Mouse (Mus musculus): ENCODE data around the gene Sorbs2. TPM values are rescaled to one million over a fixed set of nuclear protein-coding genes. Genes with fewer than 3 reads are reported as not detected.

Gene Sorbs2
- total RNA-seq, 2 experiments from 2014 or later, result 370 to 377 TPM

DNA sequence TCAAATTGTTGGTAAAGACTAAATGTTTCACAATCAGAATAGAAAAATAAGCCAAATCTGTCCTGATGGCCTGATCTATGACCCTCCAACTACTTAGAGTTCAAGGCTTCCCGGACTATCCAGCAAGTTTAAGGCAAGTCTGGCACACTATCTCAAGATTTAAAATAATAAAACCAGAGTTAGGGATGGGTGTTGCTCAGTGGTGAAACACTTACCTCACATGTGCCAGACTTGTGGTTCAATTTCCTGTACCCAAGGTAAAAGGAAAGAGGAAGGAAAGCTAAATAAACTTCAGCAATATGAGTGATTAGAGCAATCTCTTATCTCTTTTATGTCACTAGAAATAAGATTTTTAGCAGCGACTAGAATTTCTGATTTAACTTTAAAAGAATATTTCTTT lies 235.7 kb downstream of the Sorbs2 start:
- no peak for DNase-seq (ENCODE audit: extremely low spot score in 1 of 2, low spot score in 2 of 2)
- Histone ChIP-seq H3K4me3 (no peak overlapping the region), H3K27ac (no peak overlapping the region)
- no peak for TF ChIP-seq CTCF (IDR thresholded peaks at IDR 0.05)
- intact Hi-C loops (cut with DNase I), result no loop called here

- TF ChIP-seq CTCF (IDR thresholded peaks at IDR 0.05), result no peak
- intact Hi-C loops (cut with DNase I), result no loop called here
Measured at GRCm38 (mm10) chr8:45743739-45744138, 236.2 kb downstream of the Sorbs2 start.

GRCm38 (mm10) chr8:45751512-45752502 lies 244.2 kb downstream of the Sorbs2 start:
- DNase-seq (ENCODE audit: extremely low spot score in 1 of 2, low spot score in 2 of 2), result no peak
- no peak overlapping the region for H3K27ac ChIP-seq
- no peak overlapping the region for H3K4me3 ChIP-seq
- TF ChIP-seq CTCF (IDR thresholded peaks at IDR 0.05), result peak; percentile 37
- intact Hi-C loops (cut with DNase I), result loop anchor here (1.0 kb wide), 1 partner anchor 37 kb away; no protein-coding TSS in a partner anchor

More at GRCm38 (mm10) chr8:45743739-45744138, 236.2 kb downstream of the Sorbs2 start:
- Histone ChIP-seq H3K27ac (no peak overlapping the region), H3K4me3 (no peak overlapping the region)
- DNase-seq (ENCODE audit: extremely low spot score in 1 of 2, low spot score in 2 of 2), result no peak

DNA sequence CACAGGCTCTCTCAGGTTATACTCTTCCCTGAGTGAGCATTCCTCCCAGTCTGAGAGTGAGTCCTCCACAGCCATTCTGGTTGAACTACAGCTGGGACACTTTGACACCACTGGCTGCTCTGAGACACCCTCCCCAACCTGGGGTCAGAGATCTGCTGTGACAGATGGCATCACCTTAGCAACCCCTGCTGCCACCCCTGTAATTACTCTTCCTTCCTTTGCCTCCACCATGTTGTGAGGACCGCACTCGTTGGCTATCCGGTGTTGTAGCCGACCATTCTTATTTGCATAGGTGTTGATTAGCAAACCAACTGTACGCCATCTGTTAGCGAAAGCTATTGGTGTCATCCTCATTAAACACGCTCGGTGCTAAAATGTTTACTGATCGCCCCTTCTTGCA lies 247.9 kb downstream of the Sorbs2 start:
- no peak for TF ChIP-seq CTCF (IDR thresholded peaks at IDR 0.05)
- Histone ChIP-seq H3K4me3 (no peak overlapping the region), H3K27ac (no peak overlapping the region)
- no peak for DNase-seq (ENCODE audit: extremely low spot score in 1 of 2, low spot score in 2 of 2)
- intact Hi-C loops (cut with DNase I), result no loop called here

DNA sequence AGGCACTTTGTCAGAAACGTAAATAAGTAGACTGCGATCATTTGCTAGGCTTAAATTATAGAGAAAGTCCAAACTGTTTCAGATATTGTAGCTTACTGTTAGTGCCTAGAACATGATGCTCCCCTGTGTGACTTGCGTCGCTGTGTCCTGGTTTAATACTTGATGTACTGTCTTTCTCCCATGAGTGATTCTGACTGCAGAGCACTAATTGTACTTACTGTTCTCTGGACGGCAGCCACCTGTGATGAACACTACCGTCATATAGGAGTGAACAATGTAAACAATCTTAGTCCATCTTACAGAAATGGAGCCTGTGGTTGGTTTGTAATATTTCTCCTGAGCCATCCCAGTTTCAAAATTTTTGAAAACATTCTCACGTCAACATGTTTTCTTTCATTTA lies 248.4 kb downstream of the Sorbs2 start:
- no peak overlapping the region for H3K4me3 ChIP-seq
- TF ChIP-seq CTCF (IDR thresholded peaks at IDR 0.05), result no peak
- intact Hi-C loops (cut with DNase I), result no loop called here
- DNase-seq (ENCODE audit: extremely low spot score in 1 of 2, low spot score in 2 of 2), result no peak
- no peak overlapping the region for H3K27ac ChIP-seq

DNA sequence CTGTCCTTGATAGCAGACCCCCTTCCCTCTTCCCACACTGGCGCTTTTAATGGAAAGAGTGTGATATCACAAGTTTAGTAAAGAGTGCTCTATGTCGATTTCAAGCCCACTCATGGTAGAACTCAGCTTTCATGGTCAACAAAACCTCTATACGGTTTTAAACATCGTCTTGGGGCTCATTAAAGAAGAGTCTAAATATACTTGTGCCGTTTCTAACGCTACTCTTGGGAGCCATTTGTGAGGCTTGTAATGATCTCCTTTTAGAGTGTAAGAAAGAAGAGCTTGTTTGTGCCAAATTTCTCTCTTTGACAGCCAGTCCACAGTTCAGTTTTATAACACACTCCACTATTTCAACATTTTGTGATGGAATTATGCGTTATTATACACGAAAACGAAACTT lies 253.0 kb downstream of the Sorbs2 start:
- intact Hi-C loops (cut with DNase I), result no loop called here
- TF ChIP-seq CTCF (IDR thresholded peaks at IDR 0.05), result no peak
- no peak for DNase-seq (ENCODE audit: extremely low spot score in 1 of 2, low spot score in 2 of 2)
- no peak overlapping the region for H3K27ac ChIP-seq
- no peak overlapping the region for H3K4me3 ChIP-seq

- H3K27ac ChIP-seq, result no peak overlapping the region
- intact Hi-C loops (cut with DNase I), result no loop called here
- no peak overlapping the region for H3K4me3 ChIP-seq
- TF ChIP-seq CTCF (IDR thresholded peaks at IDR 0.05), result no peak
- no peak for DNase-seq (ENCODE audit: extremely low spot score in 1 of 2, low spot score in 2 of 2)
Measured at GRCm38 (mm10) chr8:45761053-45761452, 253.5 kb downstream of the Sorbs2 start.

GRCm38 (mm10) chr8:45762982-45763689 lies 255.5 kb downstream of the Sorbs2 start:
- no peak for DNase-seq (ENCODE audit: extremely low spot score in 1 of 2, low spot score in 2 of 2)
- no peak overlapping the region for H3K4me3 ChIP-seq
- TF ChIP-seq CTCF (IDR thresholded peaks at IDR 0.05), result no peak
- intact Hi-C loops (cut with DNase I), result no loop called here
- no peak overlapping the region for H3K27ac ChIP-seq

GRCm38 (mm10) chr8:45763690-45764342 lies 256.2 kb downstream of the Sorbs2 start:
- Histone ChIP-seq H3K4me3 (peak overlapping the region; percentile 4; the same call in 1 of the 2 replicates), H3K27ac (peak overlapping the region; percentile 65)
- no peak for DNase-seq (ENCODE audit: extremely low spot score in 1 of 2, low spot score in 2 of 2)
- intact Hi-C loops (cut with DNase I), result no loop called here
- TF ChIP-seq CTCF (IDR thresholded peaks at IDR 0.05), result no peak

- H3K4me3 ChIP-seq, result no peak overlapping the region
- TF ChIP-seq CTCF (IDR thresholded peaks at IDR 0.05), result no peak; the same call in none of the 2 replicates
- no peak for DNase-seq (ENCODE audit: extremely low spot score in 1 of 2, low spot score in 2 of 2)
- intact Hi-C loops (cut with DNase I), result no loop called here
- peak overlapping the region; percentile 25; the same call in 1 of the 2 replicates for H3K27ac ChIP-seq
Measured at GRCm38 (mm10) chr8:45766138-45766537, 258.6 kb downstream of the Sorbs2 start.

- TF ChIP-seq CTCF (IDR thresholded peaks at IDR 0.05), result no peak
- no peak overlapping the region for H3K4me3 ChIP-seq
- no peak overlapping the region for H3K27ac ChIP-seq
- intact Hi-C loops (cut with DNase I), result no loop called here
- no peak for DNase-seq (ENCODE audit: extremely low spot score in 1 of 2, low spot score in 2 of 2)
Measured at GRCm38 (mm10) chr8:45774841-45775240, 267.3 kb downstream of the Sorbs2 start.

GRCm38 (mm10) chr8:45775481-45775880 lies 267.9 kb downstream of the Sorbs2 start:
- no peak for DNase-seq (ENCODE audit: extremely low spot score in 1 of 2, low spot score in 2 of 2)
- TF ChIP-seq CTCF (IDR thresholded peaks at IDR 0.05), result no peak
- intact Hi-C loops (cut with DNase I), result no loop called here
- Histone ChIP-seq H3K4me3 (no peak overlapping the region), H3K27ac (no peak overlapping the region)
